Mouse (Mus musculus) spleen, postnatal 4 days (tissue): ENCODE results near the gene Vgf.

Experiments
- DNase-seq, 2 experiments: peaks; one replicate each; pipeline ENCODE4 v3.0.0; 2022; ENCODE audit warnings: low spot score in 2 of 2

The Vgf gene

GRCm38 (mm10) chr5:137029643-137030415 is 3.6 kb downstream of the Vgf start:
- DNase-seq: peak; percentile 94 to 98

DNA sequence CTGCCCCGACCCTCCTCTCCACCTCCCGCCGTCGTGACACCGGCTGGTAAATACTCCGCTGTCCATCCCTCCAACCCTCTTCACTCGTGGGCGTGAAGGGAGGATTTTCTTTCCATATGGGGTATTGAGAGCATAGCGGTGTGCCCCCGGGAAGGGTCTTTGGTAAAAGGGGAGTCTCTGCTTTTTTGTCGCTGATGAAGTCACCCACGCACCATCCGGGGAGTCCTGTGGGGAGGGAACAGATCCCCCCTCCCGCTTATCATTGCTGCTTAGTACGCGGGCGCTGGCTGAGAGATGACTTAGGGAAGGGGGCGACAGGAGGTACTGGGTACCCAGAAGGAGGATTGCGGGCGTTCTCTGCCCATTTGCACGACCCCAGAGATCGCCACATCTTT is 4.2 kb downstream of the Vgf start:
- no peak for DNase-seq

DNA sequence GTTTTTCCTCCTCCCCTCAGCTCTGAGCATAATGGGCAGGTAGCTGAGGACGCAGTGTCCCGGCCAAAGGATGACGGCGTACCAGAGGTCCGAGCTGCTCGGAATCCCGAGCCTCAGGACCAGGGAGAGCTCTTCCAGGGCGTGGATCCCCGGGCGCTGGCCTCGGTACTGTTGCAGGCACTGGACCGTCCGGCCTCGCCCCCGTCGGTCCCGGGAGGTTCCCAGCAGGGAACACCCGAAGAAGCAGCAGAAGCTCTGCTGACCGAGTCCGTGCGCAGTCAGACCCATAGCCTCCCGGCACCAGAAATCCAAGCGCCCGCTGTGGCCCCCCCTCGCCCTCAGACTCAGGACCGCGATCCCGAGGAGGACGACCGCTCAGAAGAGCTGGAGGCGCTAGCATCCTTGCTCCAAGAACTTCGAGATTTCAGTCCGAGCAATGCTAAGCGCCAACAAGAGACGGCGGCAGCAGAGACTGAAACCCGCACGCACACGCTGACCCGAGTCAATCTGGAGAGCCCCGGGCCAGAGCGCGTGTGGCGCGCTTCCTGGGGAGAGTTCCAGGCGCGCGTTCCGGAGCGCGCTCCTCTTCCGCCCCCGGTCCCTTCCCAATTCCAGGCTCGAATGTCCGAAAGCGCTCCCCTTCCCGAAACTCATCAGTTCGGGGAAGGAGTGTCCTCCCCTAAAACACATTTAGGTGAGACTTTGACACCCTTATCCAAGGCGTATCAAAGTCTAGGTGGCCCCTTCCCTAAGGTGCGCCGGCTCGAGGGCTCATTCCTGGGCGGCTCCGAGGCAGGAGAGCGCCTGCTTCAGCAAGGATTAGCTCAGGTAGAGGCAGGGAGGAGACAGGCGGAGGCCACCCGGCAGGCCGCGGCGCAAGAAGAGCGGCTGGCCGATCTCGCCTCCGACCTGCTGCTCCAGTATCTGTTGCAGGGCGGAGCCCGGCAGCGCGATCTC is 5.2 kb downstream of the Vgf start:
- no peak for DNase-seq

- DNase-seq: peak in 1 of 2 experiments; percentile 71
Observed at GRCm38 (mm10) chr5:137032033-137032421, 5.8 kb downstream of the Vgf start.

GRCm38 (mm10) chr5:137032641-137033074 is 6.5 kb downstream of the Vgf start:
- DNase-seq: peak; percentile 89 to 94

- DNase-seq: no peak
Observed at GRCm38 (mm10) chr5:137036211-137036610, 10.0 kb downstream of the Vgf start.

- no peak for DNase-seq
Observed at GRCm38 (mm10) chr5:137039453-137039852, 13.3 kb downstream of the Vgf start.

- DNase-seq: no peak
Observed at GRCm38 (mm10) chr5:137041442-137041841, 15.2 kb downstream of the Vgf start.

- no peak for DNase-seq
Observed at GRCm38 (mm10) chr5:137043997-137044396, 17.8 kb downstream of the Vgf start.

- peak; percentile 91 to 95 for DNase-seq
Observed at GRCm38 (mm10) chr5:137045402-137046323, 19.5 kb downstream of the Vgf start, which contains the start of gene Ap1s1. Ap1s1 (minus strand) TSS chr5:137046135.

DNA sequence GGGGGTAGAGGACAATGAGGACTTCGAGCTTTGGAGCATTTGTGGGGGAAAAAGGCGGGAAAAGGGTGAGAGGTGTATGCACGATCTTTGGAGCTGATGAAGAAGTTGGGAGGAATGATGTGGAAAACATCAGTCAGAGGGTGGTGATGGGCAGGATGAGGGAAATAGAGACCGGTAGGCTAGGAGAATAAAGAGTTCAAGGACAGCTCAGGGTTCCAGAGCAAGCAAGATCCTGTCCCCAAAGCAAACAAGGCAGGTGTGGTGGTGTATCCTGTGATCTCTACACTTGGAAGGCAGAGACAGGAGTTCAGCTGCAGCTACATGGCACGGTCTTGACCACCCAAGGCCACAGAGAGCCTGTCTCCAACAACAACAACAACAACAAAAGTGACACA is 20.1 kb downstream of the Vgf start:
- no peak for DNase-seq

GRCm38 (mm10) chr5:137046991-137047390 is 20.8 kb downstream of the Vgf start:
- no peak for DNase-seq

GRCm38 (mm10) chr5:137051125-137051524 is 24.9 kb downstream of the Vgf start:
- DNase-seq: no peak

DNA sequence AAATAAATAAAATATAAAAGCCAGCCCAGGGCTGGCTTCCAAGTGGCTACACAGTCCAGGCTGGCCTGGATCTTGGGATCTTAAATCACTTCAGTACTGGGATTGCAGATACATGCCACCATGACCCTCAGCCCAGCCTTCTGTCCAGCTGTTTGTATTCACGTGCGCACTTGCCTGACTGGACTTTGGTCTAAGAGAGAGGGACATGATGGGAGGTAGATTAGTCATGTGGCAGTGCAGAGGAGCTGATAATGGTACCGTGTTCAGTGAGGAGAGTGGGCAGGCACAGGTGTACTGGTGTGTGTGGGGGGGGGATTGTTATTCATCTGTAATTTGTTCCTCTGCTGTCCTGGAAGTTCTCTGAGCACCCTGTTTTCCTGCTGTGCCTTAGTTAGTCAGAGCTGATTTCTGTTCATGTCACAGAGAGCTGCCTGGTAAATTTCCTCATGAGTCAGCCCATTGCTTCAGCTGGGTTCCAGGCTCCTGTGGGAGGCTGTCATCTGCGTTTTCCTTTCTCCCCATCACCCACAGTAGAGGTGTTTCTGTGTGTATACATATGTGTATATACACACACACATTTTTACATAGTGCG is 25.8 kb downstream of the Vgf start:
- no peak for DNase-seq

- DNase-seq: no peak
Observed at GRCm38 (mm10) chr5:137054299-137054698, 28.1 kb downstream of the Vgf start.

GRCm38 (mm10) chr5:137054873-137055272 is 28.7 kb downstream of the Vgf start:
- no peak for DNase-seq

DNA sequence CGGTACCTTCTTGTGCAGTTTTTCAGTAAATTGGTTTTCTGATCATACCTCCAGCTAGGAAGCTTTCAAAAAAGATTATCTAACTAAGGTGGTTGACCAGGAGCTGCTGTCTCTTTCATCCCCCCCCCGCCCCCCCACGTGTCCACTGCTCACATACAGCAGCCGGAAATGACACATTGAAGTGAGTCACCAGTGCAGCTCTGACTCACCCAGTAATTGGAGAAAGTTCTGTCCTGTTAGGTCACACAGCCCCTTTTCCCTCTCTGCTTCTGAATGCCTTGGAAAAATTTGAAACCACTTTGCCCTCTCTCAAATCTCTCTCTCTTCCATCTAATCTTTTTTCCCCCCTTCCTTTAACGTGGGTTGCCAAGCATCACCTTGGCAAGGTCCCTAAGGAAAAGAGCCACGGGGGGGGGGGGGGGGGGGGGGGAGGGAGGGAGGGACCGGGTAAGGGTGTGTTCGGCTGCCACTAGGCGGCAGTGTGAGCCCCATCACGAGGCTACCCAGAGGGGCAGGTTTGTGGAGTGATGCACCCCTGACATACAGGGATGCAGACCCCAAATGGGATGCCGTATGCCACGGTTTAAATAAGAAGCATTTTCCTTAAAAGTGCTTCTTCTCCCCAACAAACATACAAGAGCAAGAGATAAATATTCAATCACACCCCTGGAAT is 35.8 kb downstream of the Vgf start:
- peak in 1 of 2 experiments; percentile 36 for DNase-seq

GRCm38 (mm10) chr5:137062601-137063000 is 36.4 kb downstream of the Vgf start:
- DNase-seq: no peak

GRCm38 (mm10) chr5:137065454-137065853 is 39.3 kb downstream of the Vgf start:
- no peak for DNase-seq

DNA sequence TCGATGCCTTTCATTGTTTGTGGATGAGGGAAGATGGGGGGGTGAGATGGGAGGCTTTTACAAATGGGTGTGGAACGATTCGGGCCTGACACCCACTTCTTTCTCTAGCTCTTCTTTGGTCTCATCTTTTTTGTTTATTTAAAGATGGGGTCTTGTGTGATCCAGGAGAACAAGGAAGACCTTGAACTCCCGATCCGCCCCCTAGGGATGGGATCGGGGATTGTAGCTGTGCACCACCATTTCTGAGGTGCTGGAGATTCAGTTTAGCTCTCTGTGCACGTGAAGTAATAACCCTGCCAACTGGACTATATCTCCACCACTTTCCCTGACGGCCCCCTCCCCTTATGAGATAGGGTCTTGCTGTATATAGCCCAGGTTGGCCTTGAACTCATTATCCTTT is 39.7 kb downstream of the Vgf start:
- DNase-seq: no peak

- DNase-seq: no peak
Observed at GRCm38 (mm10) chr5:137068711-137069110, 42.5 kb downstream of the Vgf start.
